Mouse (Mus musculus): ENCODE measurements around the gene AI854703. TPM values are rescaled to one million over a fixed set of nuclear protein-coding genes. Genes with fewer than 3 reads are reported as not detected.

AI854703 gene
- under 0.01 TPM in 2 replicates for total RNA-seq (2014; rRNA removed)
- 0.06 and 0.10 TPM in 2 replicates for polyA plus RNA-seq (2012; rRNA removed)

DNA sequence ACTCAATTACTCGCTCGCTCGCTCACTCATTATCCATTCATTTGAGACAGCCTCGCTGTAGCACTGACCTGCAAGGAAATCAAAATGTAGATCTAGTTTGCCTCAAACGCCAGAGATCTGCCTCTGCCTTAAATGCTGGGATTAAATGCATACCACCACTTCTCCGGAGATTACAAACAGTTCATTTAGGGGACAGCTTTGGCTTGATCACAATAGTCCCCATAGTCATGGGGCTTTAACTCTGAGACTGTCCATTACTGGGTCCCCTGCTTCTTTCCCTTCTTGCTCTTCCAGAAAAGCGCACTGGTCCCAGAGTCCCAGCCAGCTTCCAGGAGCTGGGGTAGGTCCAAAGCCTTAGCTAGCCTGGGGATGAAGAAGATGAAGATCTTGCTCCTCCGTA, at the start of gene AI854703:
Gene AI854703 (plus strand): TSS at position 301 of the 400 bp plus-strand sequence.
- WGBS = 65% methylated on average over 8 of the region's 8 CpGs
- no peak within 1 kb of the TSS for H3K27ac ChIP-seq (replicated peaks; ENCODE audit: insufficient read depth, low read depth, low read length)
- no peaks in the 10 kb centered on the region for H3K4me1 ChIP-seq (ENCODE audit: control insufficient read depth, insufficient read depth, low read length)
- no peaks in the 10 kb centered on the region for H3K36me3 ChIP-seq (ENCODE audit: control insufficient read depth, insufficient read depth, low read length)
- no peak for TF ChIP-seq POLR2A (IDR thresholded peaks at IDR 0.05; ENCODE audit: extremely low read depth, insufficient read depth, low read length)
- TF ChIP-seq CTCF (IDR thresholded peaks at IDR 0.05; ENCODE audit: low read depth, low read length) = no peak
- DNase-seq (ENCODE audit: extremely low read depth, low read depth, low spot score) = no peak
- no peak within 1 kb of the TSS for H3K9ac ChIP-seq (ENCODE audit: low read depth, low read length)
- H3K27me3 ChIP-seq (ENCODE audit: control insufficient read depth, insufficient read depth, low read length) = peaks cover 12% of the 10 kb centered on the region
- peak within 1 kb of the TSS; percentile 20; the same call in 1 of the 2 replicates for H3K4me3 ChIP-seq (ENCODE audit: insufficient read depth, low read depth, low read length)
- H3K79me2 ChIP-seq (ENCODE audit: control insufficient read depth, insufficient read depth, low read length) = no peaks in the 10 kb centered on the region

GRCm38 (mm10) chr6:48578736-48579135, 47.8 kb upstream of the AI854703 start:
- 46% methylated on average over 5 of the region's 5 CpGs for WGBS
- no peak overlapping the region for H3K4me3 ChIP-seq (ENCODE audit: insufficient read depth, low read depth, low read length)
- no peaks in the 10 kb centered on the region for H3K79me2 ChIP-seq (ENCODE audit: control insufficient read depth, insufficient read depth, low read length)
- TF ChIP-seq POLR2A (IDR thresholded peaks at IDR 0.05; ENCODE audit: extremely low read depth, insufficient read depth, low read length) (no peak), CTCF (IDR thresholded peaks at IDR 0.05; ENCODE audit: low read depth, low read length) (no peak)
- H3K9ac ChIP-seq (ENCODE audit: low read depth, low read length) = no peak overlapping the region
- no peaks in the 10 kb centered on the region for H3K27me3 ChIP-seq (ENCODE audit: control insufficient read depth, insufficient read depth, low read length)
- peak; percentile 4 for DNase-seq (ENCODE audit: extremely low read depth, low read depth, low spot score)
- H3K27ac ChIP-seq (replicated peaks; ENCODE audit: insufficient read depth, low read depth, low read length) = no peak overlapping the region
- no peaks in the 10 kb centered on the region for H3K36me3 ChIP-seq (ENCODE audit: control insufficient read depth, insufficient read depth, low read length)
- peaks cover 3% of the 10 kb centered on the region; the same call in 1 of the 2 replicates for H3K4me1 ChIP-seq (ENCODE audit: control insufficient read depth, insufficient read depth, low read length)

- DNase-seq (ENCODE audit: extremely low read depth, low read depth, low spot score) = peak; percentile 50
- peak overlapping the region; percentile 50 for H3K27ac ChIP-seq (replicated peaks; ENCODE audit: insufficient read depth, low read depth, low read length)
- WGBS = 29% methylated on average over 5 of the region's 5 CpGs
These were observed 47.3 kb upstream of the AI854703 start for GRCm38 (mm10) chr6:48579215-48579648.

DNA sequence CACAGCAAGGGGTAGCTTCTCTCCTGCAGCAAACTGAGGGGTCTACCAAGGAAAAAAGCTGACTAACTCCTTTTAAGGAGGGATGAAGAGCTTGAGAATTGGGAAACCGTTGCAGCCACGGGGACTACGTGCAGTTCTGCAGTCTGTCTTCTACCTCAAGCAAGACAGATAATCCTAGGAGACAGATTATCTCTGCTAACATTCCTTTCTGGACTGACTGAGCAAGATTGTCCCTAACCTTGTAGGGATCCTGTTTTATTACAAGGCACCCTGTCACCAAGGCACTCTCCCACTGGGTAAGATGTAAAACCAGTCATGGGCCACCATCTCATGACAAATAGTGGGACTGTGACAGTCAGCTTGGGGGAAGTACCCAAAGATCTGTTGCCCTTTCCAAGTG, 45.3 kb upstream of the AI854703 start:
- Histone ChIP-seq H3K27me3 (ENCODE audit: control insufficient read depth, insufficient read depth, low read length) (no peaks in the 10 kb centered on the region), H3K36me3 (ENCODE audit: control insufficient read depth, insufficient read depth, low read length) (no peaks in the 10 kb centered on the region), H3K79me2 (ENCODE audit: control insufficient read depth, insufficient read depth, low read length) (no peaks in the 10 kb centered on the region), H3K9ac (ENCODE audit: low read depth, low read length) (no peak overlapping the region), H3K4me3 (ENCODE audit: insufficient read depth, low read depth, low read length) (no peak overlapping the region), H3K4me1 (ENCODE audit: control insufficient read depth, insufficient read depth, low read length) (peaks cover 3% of the 10 kb centered on the region; the same call in 1 of the 2 replicates), H3K27ac (replicated peaks; ENCODE audit: insufficient read depth, low read depth, low read length) (no peak overlapping the region)
- WGBS = 72% methylated on average over 3 of the region's 3 CpGs
- TF ChIP-seq POLR2A (IDR thresholded peaks at IDR 0.05; ENCODE audit: extremely low read depth, insufficient read depth, low read length) (no peak), CTCF (IDR thresholded peaks at IDR 0.05; ENCODE audit: low read depth, low read length) (no peak)
- DNase-seq (ENCODE audit: extremely low read depth, low read depth, low spot score) = no peak

More at GRCm38 (mm10) chr6:48579215-48579648, 47.3 kb upstream of the AI854703 start:
- TF ChIP-seq POLR2A (IDR thresholded peaks at IDR 0.05; ENCODE audit: extremely low read depth, insufficient read depth, low read length) (no peak), CTCF (IDR thresholded peaks at IDR 0.05; ENCODE audit: low read depth, low read length) (no peak)
- Histone ChIP-seq H3K27me3 (ENCODE audit: control insufficient read depth, insufficient read depth, low read length) (no peaks in the 10 kb centered on the region), H3K4me3 (ENCODE audit: insufficient read depth, low read depth, low read length) (no peak overlapping the region), H3K9ac (ENCODE audit: low read depth, low read length) (no peak overlapping the region), H3K36me3 (ENCODE audit: control insufficient read depth, insufficient read depth, low read length) (no peaks in the 10 kb centered on the region), H3K4me1 (ENCODE audit: control insufficient read depth, insufficient read depth, low read length) (peaks cover 3% of the 10 kb centered on the region; the same call in 1 of the 2 replicates), H3K79me2 (ENCODE audit: control insufficient read depth, insufficient read depth, low read length) (no peaks in the 10 kb centered on the region)

- H3K27me3 ChIP-seq (ENCODE audit: control insufficient read depth, insufficient read depth, low read length) = no peaks in the 10 kb centered on the region
- H3K36me3 ChIP-seq (ENCODE audit: control insufficient read depth, insufficient read depth, low read length) = no peaks in the 10 kb centered on the region
- TF ChIP-seq CTCF (IDR thresholded peaks at IDR 0.05; ENCODE audit: low read depth, low read length) = peak; percentile 29
- TF ChIP-seq POLR2A (IDR thresholded peaks at IDR 0.05; ENCODE audit: extremely low read depth, insufficient read depth, low read length) = no peak
- no peaks in the 10 kb centered on the region for H3K79me2 ChIP-seq (ENCODE audit: control insufficient read depth, insufficient read depth, low read length)
- WGBS = 88% methylated on average over 3 of the region's 3 CpGs
- H3K4me3 ChIP-seq (ENCODE audit: insufficient read depth, low read depth, low read length) = no peak overlapping the region
- H3K27ac ChIP-seq (replicated peaks; ENCODE audit: insufficient read depth, low read depth, low read length) = no peak overlapping the region
- H3K4me1 ChIP-seq (ENCODE audit: control insufficient read depth, insufficient read depth, low read length) = peaks cover 3% of the 10 kb centered on the region; the same call in 1 of the 2 replicates
- peak; percentile 60 for DNase-seq (ENCODE audit: extremely low read depth, low read depth, low spot score)
- no peak overlapping the region for H3K9ac ChIP-seq (ENCODE audit: low read depth, low read length)
These were observed 44.5 kb upstream of the AI854703 start for GRCm38 (mm10) chr6:48582037-48582436.

- no peak for DNase-seq (ENCODE audit: extremely low read depth, low read depth, low spot score)
- Histone ChIP-seq H3K79me2 (ENCODE audit: control insufficient read depth, insufficient read depth, low read length) (peaks cover 4% of the 10 kb centered on the region; the same call in 1 of the 2 replicates), H3K27ac (replicated peaks; ENCODE audit: insufficient read depth, low read depth, low read length) (no peak within 1 kb of the TSS), H3K4me3 (ENCODE audit: insufficient read depth, low read depth, low read length) (no peak within 1 kb of the TSS), H3K9ac (ENCODE audit: low read depth, low read length) (no peak within 1 kb of the TSS), H3K4me1 (ENCODE audit: control insufficient read depth, insufficient read depth, low read length) (peaks cover 15% of the 10 kb centered on the region), H3K36me3 (ENCODE audit: control insufficient read depth, insufficient read depth, low read length) (no peaks in the 10 kb centered on the region), H3K27me3 (ENCODE audit: control insufficient read depth, insufficient read depth, low read length) (no peaks in the 10 kb centered on the region)
- TF ChIP-seq POLR2A (IDR thresholded peaks at IDR 0.05; ENCODE audit: extremely low read depth, insufficient read depth, low read length) = no peak
- TF ChIP-seq CTCF (IDR thresholded peaks at IDR 0.05; ENCODE audit: low read depth, low read length) = no peak
- WGBS = 72% methylated on average over 6 of the region's 6 CpGs
These were observed 37.3 kb upstream of the AI854703 start, which contains the start of gene Gm45021 for GRCm38 (mm10) chr6:48589194-48589750. Gene Gm45021, plus strand, starts transcription at chr6:48589610.

Data from liver, adult 2 months (tissue).